Mouse (Mus musculus) T-helper 2 cell (primary cell): ENCODE measurements around the gene Edrf1.

Source experiments
- in situ Hi-C: fragments of 300-600 bp; cut with MboI, MseI; formaldehyde crosslinking; loops from one replicate; pipeline ENCODE4 v1.15.1; 2025; ENCODE audit warnings: high pct_unique_total_duplicates

Edrf1 gene

GRCm38 (mm10) chr7:133637361-133638305 is at the start of gene Edrf1:
TSS of gene Edrf1 (plus strand) at chr7:133637543.
- in situ Hi-C loops = loop anchor here (5.0 to 10.0 kb wide), 2 partner anchors 603 to 705 kb away; partner anchors contain the start of gene Zranb1

- in situ Hi-C loops = no loop called here
Measured at GRCm38 (mm10) chr7:133591750-133592149, 45.6 kb upstream of the Edrf1 start.

- in situ Hi-C loops = no loop called here
Measured at GRCm38 (mm10) chr7:133600558-133600957, 36.8 kb upstream of the Edrf1 start.

- in situ Hi-C loops = no loop called here
Measured at GRCm38 (mm10) chr7:133602058-133602457, 35.3 kb upstream of the Edrf1 start, which contains the start of gene Tex36. TSS of gene Tex36 (minus strand) at chr7:133602158.

GRCm38 (mm10) chr7:133603156-133603555 is 34.2 kb upstream of the Edrf1 start:
- in situ Hi-C loops = no loop called here

GRCm38 (mm10) chr7:133604427-133605081 is 32.8 kb upstream of the Edrf1 start:
- in situ Hi-C loops = no loop called here

- in situ Hi-C loops = no loop called here
Measured at GRCm38 (mm10) chr7:133607331-133607730, 30.0 kb upstream of the Edrf1 start.

- in situ Hi-C loops = no loop called here
Measured at GRCm38 (mm10) chr7:133607883-133608575, 29.3 kb upstream of the Edrf1 start.

- in situ Hi-C loops = no loop called here
Measured at GRCm38 (mm10) chr7:133608631-133609340, 28.6 kb upstream of the Edrf1 start.

- in situ Hi-C loops = no loop called here
Measured at GRCm38 (mm10) chr7:133609585-133609984, 27.8 kb upstream of the Edrf1 start.

- in situ Hi-C loops = no loop called here
Measured at GRCm38 (mm10) chr7:133612981-133613380, 24.4 kb upstream of the Edrf1 start.

GRCm38 (mm10) chr7:133620721-133621120 is 16.6 kb upstream of the Edrf1 start:
- in situ Hi-C loops = no loop called here

- in situ Hi-C loops = no loop called here
Measured at GRCm38 (mm10) chr7:133623226-133623625, 14.1 kb upstream of the Edrf1 start.

GRCm38 (mm10) chr7:133627184-133627936 is 10.0 kb upstream of the Edrf1 start:
- in situ Hi-C loops = no loop called here

GRCm38 (mm10) chr7:133630821-133631220 is 6.5 kb upstream of the Edrf1 start:
- in situ Hi-C loops = loop anchor here (10.0 kb wide), 1 partner anchor 596 kb away; no protein-coding TSS in a partner anchor

GRCm38 (mm10) chr7:133632476-133632875 is 4.9 kb upstream of the Edrf1 start:
- in situ Hi-C loops = loop anchor here (10.0 kb wide), 1 partner anchor 598 kb away; no protein-coding TSS in a partner anchor

GRCm38 (mm10) chr7:133634932-133635650 is 2.3 kb upstream of the Edrf1 start:
- in situ Hi-C loops = loop anchor here (5.0 to 10.0 kb wide), 2 partner anchors 600 to 703 kb away; partner anchors contain the start of gene Zranb1

- in situ Hi-C loops = loop anchor here (5.0 to 10.0 kb wide), 2 partner anchors 602 to 705 kb away; partner anchors contain the start of gene Zranb1
Measured at GRCm38 (mm10) chr7:133636738-133637352, 498 bp upstream of the Edrf1 start.

GRCm38 (mm10) chr7:133638306-133638705 is 963 bp downstream of the Edrf1 start:
- in situ Hi-C loops = loop anchor here (5.0 to 10.0 kb wide), 2 partner anchors 604 to 706 kb away; partner anchors contain the start of gene Zranb1
